In the genomic region with DNA sequence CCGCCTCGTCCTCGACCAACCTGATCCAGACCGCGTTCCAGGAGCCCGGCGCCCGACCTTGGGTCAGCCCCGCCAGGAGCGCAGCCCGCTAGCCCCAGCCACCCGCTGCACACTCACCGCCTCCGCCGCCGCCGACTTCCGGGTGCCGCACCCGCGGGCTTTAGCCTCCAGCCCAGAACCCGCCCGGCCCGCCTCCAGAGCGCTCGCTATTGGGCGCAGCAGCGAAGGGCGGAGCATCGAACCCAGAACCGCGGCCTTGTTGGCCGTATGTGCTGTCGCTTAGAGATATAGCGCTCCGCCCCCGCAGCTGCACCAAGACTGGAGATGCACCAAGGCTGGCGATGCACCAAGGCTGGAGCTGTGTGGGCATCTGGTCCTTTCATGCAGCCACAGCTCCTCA, we compare ENCODE assay signal across 7 mouse cellular contexts. TPM values are rescaled to one million over a fixed set of nuclear protein-coding genes. Genes with fewer than 3 reads are reported as not detected.
DNase-seq lines count a peak whose midpoint lies in the region; ATAC-seq and TF ChIP-seq lines count a peak whose summit lies in the region.

No protein-coding gene starts in this region.

- H3K4me3 ChIP-seq in intestine, postnatal 0 days (ENCODE audit: low read depth, low read length): peak overlapping the region; percentile 67
- peak overlapping the region; percentile 53 for H3K4me3 ChIP-seq in midbrain, embryonic 12.5 days
- H3K4me3 ChIP-seq in small intestine, adult 2 months (ENCODE audit: low read depth, low read length): peak overlapping the region; percentile 73

- TF ChIP-seq CTCF in intestine, postnatal 0 days (IDR thresholded peaks at IDR 0.05; ENCODE audit: low read depth): no peak
- no peak for TF ChIP-seq CTCF in small intestine, adult 2 months (IDR thresholded peaks at IDR 0.05; ENCODE audit: extremely low read depth, insufficient read length, insufficient replicate concordance, low read depth, low read length)

- ATAC-seq in intestine, postnatal 0 days: peak; percentile 87
- peak; percentile 92 for ATAC-seq in midbrain, embryonic 12.5 days (ENCODE audit: low FRiP score, low read depth)

- H3K27me3 ChIP-seq in intestine, postnatal 0 days (replicated peaks; ENCODE audit: control insufficient read depth, insufficient read depth, low read length): no peaks in the 10 kb centered on the region
- H3K27me3 ChIP-seq in midbrain, embryonic 12.5 days: peaks cover 14% of the 10 kb centered on the region
- H3K27me3 ChIP-seq in small intestine, adult 2 months (ENCODE audit: control insufficient read depth, insufficient read depth, low read length): no peaks in the 10 kb centered on the region; the same call in 1 of the 2 replicates

- under 1% methylated on average over 38 of the region's 38 CpGs for WGBS in intestine, postnatal 0 days
- under 1% methylated on average over 38 of the region's 38 CpGs for WGBS in midbrain, embryonic 12.5 days
- WGBS in small intestine, adult 2 months: under 1% methylated on average over 38 of the region's 38 CpGs

- peaks cover 16% of the 10 kb centered on the region for H3K4me1 ChIP-seq in intestine, postnatal 0 days (replicated peaks; ENCODE audit: control insufficient read depth, insufficient read depth, low read length)
- peaks cover 36% of the 10 kb centered on the region for H3K4me1 ChIP-seq in midbrain, embryonic 12.5 days
- peaks cover 16% of the 10 kb centered on the region for H3K4me1 ChIP-seq in small intestine, adult 2 months (ENCODE audit: control insufficient read depth, insufficient read depth, insufficient read length, low read length)

- peak overlapping the region; percentile 78 for H3K27ac ChIP-seq in intestine, postnatal 0 days (ENCODE audit: low read depth, low read length)
- H3K27ac ChIP-seq in midbrain, embryonic 12.5 days (replicated peaks): peak overlapping the region; percentile 74
- peak overlapping the region; percentile 18; the same call in 1 of the 2 replicates for H3K27ac ChIP-seq in small intestine, adult 2 months (ENCODE audit: insufficient read depth, low read depth, low read length)

- H3K36me3 ChIP-seq in intestine, postnatal 0 days (ENCODE audit: control insufficient read depth, insufficient read depth): no peaks in the 10 kb centered on the region
- H3K36me3 ChIP-seq in midbrain, embryonic 12.5 days: no peaks in the 10 kb centered on the region
- H3K36me3 ChIP-seq in small intestine, adult 2 months (ENCODE audit: control insufficient read depth, insufficient read depth, low read length): peaks cover 1% of the 10 kb centered on the region; the same call in 1 of the 2 replicates

- peak overlapping the region; percentile 71 for H3K9ac ChIP-seq in intestine, postnatal 0 days (ENCODE audit: low read depth, low read length)
- H3K9ac ChIP-seq in midbrain, embryonic 12.5 days (replicated peaks): peak overlapping the region; percentile 56

- peak; percentile 92 for TF ChIP-seq POLR2A in small intestine, adult 2 months (IDR thresholded peaks at IDR 0.05; ENCODE audit: low read depth, low read length)

- peak; percentile 97 for DNase-seq in adrenal gland, adult 8-10 months
- DNase-seq in embryo, embryonic 9.5 days (ENCODE audit: extremely low spot score): peak; percentile 94
- DNase-seq in gastrocnemius, postnatal 4 days (ENCODE audit: low spot score in 2 of 2): peak; percentile 94 to 98
- peak; percentile 98 for DNase-seq in left cerebral cortex, postnatal 4 days

- peak overlapping the region; percentile 80 for H3K4me2 ChIP-seq in intestine, postnatal 0 days (replicated peaks; ENCODE audit: low read depth)
- H3K4me2 ChIP-seq in midbrain, embryonic 12.5 days (replicated peaks): peak overlapping the region; percentile 70

- intact Hi-C loops in left cerebral cortex, postnatal 4 days (cut with DNase I): no loop called here

- H3K9me3 ChIP-seq in intestine, postnatal 0 days (ENCODE audit: control insufficient read depth): no peaks in the 10 kb centered on the region
- H3K9me3 ChIP-seq in midbrain, embryonic 12.5 days: no peaks in the 10 kb centered on the region

RNA-seq across cellular contexts. Expression of gene Tango2, which starts 4.1 kb away (rescaled TPM):
- total RNA-seq in adrenal gland, adult 8-10 months (2022): 10 to 100 TPM; 45.4 to 68.0 (median 52.7) TPM
- 10 to 100 TPM; 18.7 to 18.8 TPM for total RNA-seq in gastrocnemius, postnatal 4 days (2021)
- 78.6 and 85.2 TPM in 2 replicates for polyA plus RNA-seq in intestine, postnatal 0 days (2015; fragmentation: Nextera tagmentation; extraction: Ambion mirVana)
- 10 to 100 TPM; 75.0 to 84.7 TPM for total RNA-seq in left cerebral cortex, postnatal 4 days (2021)
- 48.2 and 49.7 TPM in 2 replicates for polyA plus RNA-seq in midbrain, embryonic 12.5 days (2016; fragmentation: Nextera tagmentation; extraction: Ambion mirVana)
- 32.2 and 78.0 TPM in 2 replicates for polyA plus RNA-seq in small intestine, adult 2 months (2012; rRNA removed)

RNA-seq across cellular contexts. Expression of gene Arvcf, which starts 4.2 kb away (rescaled TPM):
- total RNA-seq in adrenal gland, adult 8-10 months (2022): 10 to 100 TPM; 25.5 to 67.0 (median 52.7) TPM
- 10 to 100 TPM; 34.6 to 36.9 TPM for total RNA-seq in gastrocnemius, postnatal 4 days (2021)
- 9.3 and 9.6 TPM in 2 replicates for polyA plus RNA-seq in intestine, postnatal 0 days (2015; fragmentation: Nextera tagmentation; extraction: Ambion mirVana)
- total RNA-seq in left cerebral cortex, postnatal 4 days (2021): 10 to 100 TPM; 74.7 to 80.3 TPM
- 129 and 134 TPM in 2 replicates for polyA plus RNA-seq in midbrain, embryonic 12.5 days (2016; fragmentation: Nextera tagmentation; extraction: Ambion mirVana)
- polyA plus RNA-seq in small intestine, adult 2 months (2012; rRNA removed): 10.7 and 17.1 TPM in 2 replicates

RNA-seq across cellular contexts. Expression of gene Dgcr8, which starts 54.7 kb away (rescaled TPM):
- total RNA-seq in adrenal gland, adult 8-10 months (2022): 10 to 100 TPM; 24.4 to 48.7 (median 32.9) TPM
- 10 to 100 TPM; 46.4 to 56.6 TPM for total RNA-seq in gastrocnemius, postnatal 4 days (2021)
- polyA plus RNA-seq in intestine, postnatal 0 days (2015; fragmentation: Nextera tagmentation; extraction: Ambion mirVana): 7.1 TPM in 2 replicates
- 10 to 100 TPM; 55.6 to 58.4 TPM for total RNA-seq in left cerebral cortex, postnatal 4 days (2021)
- 40.2 and 42.2 TPM in 2 replicates for polyA plus RNA-seq in midbrain, embryonic 12.5 days (2016; fragmentation: Nextera tagmentation; extraction: Ambion mirVana)
- 6.3 and 14.5 TPM in 2 replicates for polyA plus RNA-seq in small intestine, adult 2 months (2012; rRNA removed)

Comparison
In these comparisons a context has a peak if more than half of its experiments do, and no peak if none do; other contexts are left out.
1. Peak in every context shown above with its lines: DNase-seq, ATAC-seq, H3K4me3 ChIP-seq and H3K27ac ChIP-seq.
2. H3K27ac ChIP-seq: peak in every context shown above with its lines; median percentile 78 in intestine, postnatal 0 days; 74 in midbrain, embryonic 12.5 days; 18 in small intestine, adult 2 months.